Mouse (Mus musculus) MEL (cell line): ENCODE measurements around the gene Man2c1. TPM values are rescaled to one million over a fixed set of nuclear protein-coding genes. Genes with fewer than 3 reads are reported as not detected.

ENCODE experiments used
- DNase-seq: peaks from one replicate; pipeline ENCODE4 v3.0.0; 2011; ENCODE audit warnings: low read depth, low spot score
- H3K27ac ChIP-seq: 2 replicates; pipeline ENCODE4 v1.5.1; 2012; ENCODE audit warnings: low read depth, mild to moderate bottlenecking, control low read depth, low read length, moderate library complexity; ENCODE audit not compliant: control insufficient read depth
- H3K27me3 ChIP-seq, 2 experiments: fragments of 150-350 bp in 1 of 2; sonication (generic) in 1 of 2; 2 replicates each; pipeline ENCODE4 v1.6.1; 2012; ENCODE audit warnings: low read length in 2 of 2, mild to moderate bottlenecking in 2 of 2, improper control_type of control experiment in 1 of 2, moderate library complexity in 1 of 2; ENCODE audit not compliant: insufficient read depth in 2 of 2, control insufficient read depth in 1 of 2
- H3K36me3 ChIP-seq, 2 experiments: 2 replicates each; pipeline ENCODE4 v1.6.1; 2012 to 2014; ENCODE audit warnings: low read length in 2 of 2, improper control_type of control experiment in 1 of 2, inconsistent platforms in 1 of 2, mild to moderate bottlenecking in 1 of 2; ENCODE audit not compliant: insufficient read depth in 2 of 2, control insufficient read depth in 1 of 2
- H3K4me1 ChIP-seq, 2 experiments: fragments of 150-350 bp in 1 of 2; sonication (generic) in 1 of 2; 2 replicates each; pipeline ENCODE4 v1.6.1; 2012; ENCODE audit warnings: low read length in 2 of 2, improper control_type of control experiment in 1 of 2, mild to moderate bottlenecking in 1 of 2; ENCODE audit not compliant: insufficient read depth in 2 of 2, control insufficient read depth in 1 of 2
- H3K4me3 ChIP-seq, 2 experiments: fragments of 150-350 bp in 1 of 2; sonication (generic) in 1 of 2; 2 replicates each; pipeline ENCODE4 v1.5.1; 2012; ENCODE audit warnings: low read depth in 2 of 2, low read length in 2 of 2, mild to moderate bottlenecking in 2 of 2, moderate library complexity in 2 of 2, control low read depth in 1 of 2, improper control_type of control experiment in 1 of 2; ENCODE audit not compliant: control insufficient read depth in 1 of 2, insufficient read depth in 1 of 2
- H3K79me2 ChIP-seq: 2 replicates; pipeline ENCODE4 v1.6.1; 2012; ENCODE audit warnings: mild to moderate bottlenecking, low read length, moderate library complexity; ENCODE audit not compliant: control insufficient read depth, poor library complexity, insufficient read depth
- H3K9ac ChIP-seq: 2 replicates; pipeline ENCODE4 v1.6.1; 2012; ENCODE audit warnings: low read depth, mild to moderate bottlenecking, control low read depth, low read length, moderate library complexity; ENCODE audit not compliant: control insufficient read depth, poor library complexity, severe bottlenecking
- H3K9me3 ChIP-seq: fragments of 150-350 bp; sonication (generic); replicated peaks from 2 replicates; pipeline ENCODE4 v1.6.1; 2012; ENCODE audit warnings: mild to moderate bottlenecking, low read length, improper control_type of control experiment, moderate library complexity; ENCODE audit not compliant: insufficient read depth
- BHLHE40 ChIP-seq: IDR thresholded peaks from 2 replicates; pipeline ENCODE4 v1.6.1; 2012; ENCODE audit warnings: low read depth, mild to moderate bottlenecking, inconsistent platforms, low read length, improper control_type of control experiment, borderline replicate concordance
- CHD1 ChIP-seq: IDR thresholded peaks from 2 replicates; pipeline ENCODE4 v1.6.1; 2012; ENCODE audit warnings: low read depth, mild to moderate bottlenecking, inconsistent platforms, low read length, improper control_type of control experiment
- CTCF ChIP-seq, 3 experiments: IDR thresholded peaks in 2 of 3; conservative IDR thresholded peaks in 1 of 3; 2 replicates each; pipeline ENCODE4 v1.5.1; 2011 to 2012; ENCODE audit warnings: low read length in 3 of 3, low read depth in 2 of 3, mild to moderate bottlenecking in 2 of 3, improper control_type of control experiment in 1 of 3, inconsistent platforms in 1 of 3, mixed read lengths in 1 of 3, moderate library complexity in 1 of 3; ENCODE audit not compliant: control insufficient read depth in 1 of 3, insufficient read depth in 1 of 3, poor library complexity in 1 of 3, severe bottlenecking in 1 of 3
- EP300 ChIP-seq, 2 experiments: IDR thresholded peaks; 2 replicates each; pipeline ENCODE4 v1.6.1; 2011; ENCODE audit warnings: improper control_type of control experiment in 2 of 2, low read length in 2 of 2, low read depth in 1 of 2, mild to moderate bottlenecking in 1 of 2
- GABPA ChIP-seq: IDR thresholded peaks from 2 replicates; pipeline ENCODE4 v1.6.1; 2012; ENCODE audit warnings: low read depth, mild to moderate bottlenecking, inconsistent platforms, low read length, improper control_type of control experiment, moderate library complexity
- HCFC1 ChIP-seq: IDR thresholded peaks from 2 replicates; pipeline ENCODE4 v1.6.1; 2012; ENCODE audit warnings: low read depth, mild to moderate bottlenecking, inconsistent platforms, low read length, improper control_type of control experiment, moderate library complexity
- JUND ChIP-seq: IDR thresholded peaks from 2 replicates; pipeline ENCODE4 v1.6.1; 2011; ENCODE audit warnings: low read depth, mild to moderate bottlenecking, improper control_type of control experiment, low read length
- KAT2A ChIP-seq: conservative IDR thresholded peaks from 2 replicates; pipeline ENCODE4 v1.6.1; 2012; ENCODE audit warnings: low read depth, low read length, improper control_type of control experiment, inconsistent platforms
- MYB ChIP-seq: IDR thresholded peaks from 2 replicates; pipeline ENCODE4 v1.6.1; 2011; ENCODE audit warnings: mild to moderate bottlenecking, low read depth, low read length, improper control_type of control experiment
- NELFE ChIP-seq: IDR thresholded peaks from 2 replicates; pipeline ENCODE4 v1.6.1; 2011; ENCODE audit warnings: low read depth, low read length, improper control_type of control experiment
- NRF1 ChIP-seq: IDR thresholded peaks from 2 replicates; pipeline ENCODE4 v1.6.1; 2014; ENCODE audit warnings: low read depth, mild to moderate bottlenecking, inconsistent platforms, low read length, improper control_type of control experiment, moderate library complexity; ENCODE audit not compliant: poor library complexity, insufficient read depth, severe bottlenecking
- POLR2AphosphoS2 ChIP-seq: IDR thresholded peaks from 2 replicates; pipeline ENCODE4 v1.6.1; 2011; ENCODE audit warnings: low read length, improper control_type of control experiment
- POLR2AphosphoS5 ChIP-seq: IDR thresholded peaks from 2 replicates; pipeline ENCODE4 v1.6.1; 2012; ENCODE audit warnings: low read depth, borderline replicate concordance, mild to moderate bottlenecking, inconsistent platforms, low read length, moderate library complexity, mixed read lengths
- RAD21 ChIP-seq: IDR thresholded peaks from 2 replicates; pipeline ENCODE4 v1.6.1; 2011; ENCODE audit warnings: mild to moderate bottlenecking, low read depth, low read length, improper control_type of control experiment
- RCOR1 ChIP-seq: IDR thresholded peaks from 2 replicates; pipeline ENCODE4 v1.6.1; 2012; ENCODE audit warnings: low read depth, mild to moderate bottlenecking, inconsistent platforms, low read length, improper control_type of control experiment
- SMC3 ChIP-seq: IDR thresholded peaks from 2 replicates; pipeline ENCODE4 v1.6.1; 2011; ENCODE audit warnings: low read depth, low read length, improper control_type of control experiment
- TBP ChIP-seq: IDR thresholded peaks from 2 replicates; pipeline ENCODE4 v1.8.0; 2011; ENCODE audit warnings: low read depth, low read length, improper control_type of control experiment
- TCF12 ChIP-seq: IDR thresholded peaks from 2 replicates; pipeline ENCODE4 v1.6.1; 2014; ENCODE audit warnings: low read depth, mild to moderate bottlenecking, inconsistent platforms, low read length, improper control_type of control experiment, moderate library complexity
- UBTF ChIP-seq: IDR thresholded peaks from 2 replicates; pipeline ENCODE4 v1.6.1; 2012; ENCODE audit warnings: low read depth, mild to moderate bottlenecking, inconsistent platforms, low read length, improper control_type of control experiment, moderate library complexity, borderline replicate concordance; ENCODE audit not compliant: insufficient read depth
- USF1 ChIP-seq: IDR thresholded peaks from 2 replicates; pipeline ENCODE4 v1.6.1; 2014; ENCODE audit warnings: low read depth, mild to moderate bottlenecking, inconsistent platforms, low read length, improper control_type of control experiment, moderate library complexity
- USF2 ChIP-seq, 2 experiments: IDR thresholded peaks; 2 replicates each; pipeline ENCODE4 v1.6.1; 2011 to 2012; ENCODE audit warnings: improper control_type of control experiment in 2 of 2, low read length in 2 of 2, borderline replicate concordance in 1 of 2, inconsistent platforms in 1 of 2, low read depth in 1 of 2, mild to moderate bottlenecking in 1 of 2; ENCODE audit not compliant: insufficient read depth in 1 of 2
- ZC3H11A ChIP-seq: IDR thresholded peaks from 2 replicates; pipeline ENCODE4 v1.6.1; 2012; ENCODE audit warnings: low read depth, mild to moderate bottlenecking, inconsistent platforms, low read length, improper control_type of control experiment
- ZMIZ1 ChIP-seq: IDR thresholded peaks from 2 replicates; pipeline ENCODE4 v1.6.1; 2012; ENCODE audit warnings: low read depth, mild to moderate bottlenecking, inconsistent platforms, low read length, improper control_type of control experiment, moderate library complexity
- polyA plus RNA-seq, 2 experiments: library from polyadenylated mRNA; stranded (reverse) in 1 of 2; unstranded in 1 of 2; fragments of >175 nt in 1 of 2; fragments of >200 nt in 1 of 2; gene quantifications; 2 replicates each; pipeline versions ENCODE4 v1.2.1 to v1.2.4; 2012; ENCODE audit warnings: low replicate concordance in 2 of 2, low read depth in 1 of 2; ENCODE audit not compliant: insufficient read length in 2 of 2, insufficient read depth in 1 of 2, missing spikeins in 1 of 2
- total RNA-seq: library from RNA; depleted of rRNA; stranded (reverse); fragments of 300-350 nt; gene quantifications from 2 replicates; pipeline ENCODE4 v1.2.3, GENCODE M21; 2012

Man2c1 gene
- total and polyA plus RNA-seq, 3 experiments, result 32.2 to 73.7 TPM; not detected in 1

GRCm38 (mm10) chr9:57129641-57130040 lies 849 bp upstream of the Man2c1 start:
- Histone ChIP-seq H3K36me3 (peaks cover 10% of the 10 kb centered on the region in 2 experiments), H3K9me3 (no peaks in the 10 kb centered on the region), H3K4me1 (peaks cover 0 to 7% of the 10 kb centered on the region in 2 experiments; a peak in 3 of 4 replicates), H3K27ac (no peak overlapping the region), H3K4me3 (peak overlapping the region; percentile 25 to 79), H3K9ac (peak overlapping the region; percentile 97), H3K27me3 (no peaks in the 10 kb centered on the region), H3K79me2 (peaks cover 9% of the 10 kb centered on the region)
- TF ChIP-seq BHLHE40 (no peak), USF1 (no peak), MYB (no peak), SMC3 (no peak), POLR2AphosphoS5 (no peak), EP300 (IDR thresholded peaks at IDR 0.05; ENCODE audit: low read depth in 1 of 2, low read length in 2 of 2) (no peak), JUND (no peak), TCF12 (no peak), NELFE (no peak), USF2 (IDR thresholded peaks at IDR 0.05; ENCODE audit: borderline replicate concordance in 1 of 2, insufficient read depth in 1 of 2, low read depth in 1 of 2, low read length in 2 of 2) (no peak), POLR2AphosphoS2 (no peak), KAT2A (no peak), TBP (no peak), GABPA (no peak), RAD21 (no peak), UBTF (no peak), ZC3H11A (no peak), ZMIZ1 (no peak)
- peak; percentile 16 for DNase-seq

DNA sequence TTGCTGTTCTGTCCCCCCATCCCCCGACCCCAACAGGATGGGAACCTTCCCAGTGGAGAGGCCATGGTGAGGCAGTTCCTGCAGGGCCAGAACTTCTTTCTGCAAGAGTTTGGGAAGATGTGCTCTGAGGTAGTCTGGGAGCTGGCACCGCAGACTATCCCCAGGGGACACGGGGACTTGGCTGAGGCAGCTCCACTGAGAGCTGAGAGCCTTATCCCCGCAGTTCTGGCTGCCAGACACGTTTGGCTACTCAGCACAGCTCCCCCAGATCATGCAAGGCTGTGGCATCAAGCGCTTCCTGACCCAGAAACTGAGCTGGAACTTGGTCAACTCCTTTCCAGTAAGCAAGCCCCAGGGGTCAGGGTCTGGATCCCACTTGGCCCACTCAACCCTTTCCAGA lies 6.8 kb downstream of the Man2c1 start:
- H3K27me3 ChIP-seq, result no peaks in the 10 kb centered on the region
- no peak for DNase-seq
- TF ChIP-seq HCFC1 (no peak), RCOR1 (no peak), JUND (no peak), ZC3H11A (no peak), NRF1 (no peak), CTCF (IDR thresholded peaks at IDR 0.05 in 2 of 3, conservative IDR thresholded peaks at IDR 0.05 in 1 of 3; ENCODE audit: control insufficient read depth in 1 of 3, insufficient read depth in 1 of 3, low read depth in 2 of 3, low read length in 3 of 3, poor library complexity in 1 of 3, severe bottlenecking in 1 of 3) (no peak), CHD1 (no peak)
- no peak overlapping the region for H3K9ac ChIP-seq
- no peak overlapping the region for H3K4me3 ChIP-seq
- no peaks in the 10 kb centered on the region; a peak in 1 of 4 replicates for H3K36me3 ChIP-seq
- H3K9me3 ChIP-seq, result no peaks in the 10 kb centered on the region
- H3K4me1 ChIP-seq, result no peaks in the 10 kb centered on the region
- H3K27ac ChIP-seq, result no peak overlapping the region
- H3K79me2 ChIP-seq, result no peaks in the 10 kb centered on the region
